Mouse (Mus musculus): ENCODE results near the gene Capns1.

DNA sequence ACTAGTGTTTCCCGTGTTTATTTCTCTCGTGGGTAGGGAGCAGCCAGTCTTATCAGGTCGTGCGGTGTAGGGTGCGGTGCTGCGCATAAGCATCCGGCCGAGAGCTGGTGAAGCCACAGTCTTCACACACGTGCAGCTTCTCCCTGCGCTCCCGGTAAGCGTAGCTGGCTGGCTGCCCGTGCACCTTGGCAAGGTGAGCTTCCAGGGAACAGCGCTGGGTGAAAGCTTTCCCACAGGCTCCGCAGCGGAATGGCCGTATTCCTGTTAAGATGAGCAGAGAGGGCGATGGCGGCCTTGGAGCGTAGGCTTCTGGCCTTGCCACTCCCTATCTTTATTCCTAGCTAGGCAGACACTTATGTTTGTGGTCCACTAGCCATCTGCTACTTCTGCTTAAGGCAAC lies 34.8 kb upstream of the Capns1 start:
- no peak for TF ChIP-seq ZC3H11A (IDR thresholded peaks at IDR 0.05; ENCODE audit: borderline replicate concordance, low read depth, low read length)
- no peak for TF ChIP-seq ZNF384 (IDR thresholded peaks at IDR 0.05; ENCODE audit: low read depth, low read length)
- no peak for TF ChIP-seq MAFK (IDR thresholded peaks at IDR 0.05; ENCODE audit: insufficient read depth, low read depth, low read length)

All from ES-E14 (cell line).